Mouse (Mus musculus): ENCODE data around the gene H2-Q7. TPM values are rescaled to one million over a fixed set of nuclear protein-coding genes. Genes with fewer than 3 reads are reported as not detected.

Gene H2-Q7
- total and polyA plus RNA-seq, 2 experiments from 2014 or later = 1.7 to 3.2 TPM

- Histone ChIP-seq H3K4me3 (ENCODE audit: low read depth, low read length) (no peak overlapping the region), H3K9me3 (ENCODE audit: low read length) (no peaks in the 10 kb centered on the region), H3K9ac (no peak overlapping the region), H3K4me1 (ENCODE audit: insufficient read depth) (no peaks in the 10 kb centered on the region), H3K27me3 (ENCODE audit: insufficient read depth, low read length) (no peaks in the 10 kb centered on the region), H3K36me3 (ENCODE audit: insufficient read depth) (no peaks in the 10 kb centered on the region), H3K27ac (ENCODE audit: low read depth, low read length) (no peak overlapping the region), H3K4me2 (ENCODE audit: low read depth) (no peak overlapping the region)
- ATAC-seq = no peak
- 68% methylated on average over 10 of the region's 10 CpGs for WGBS
- TF ChIP-seq CTCF (IDR thresholded peaks at IDR 0.05; ENCODE audit: low read depth) = no peak
- DNase-seq = no peak
Measured at GRCm38 (mm10) chr17:35486726-35487125, 47.8 kb downstream of the H2-Q7 start.

GRCm38 (mm10) chr17:35488041-35488440, 49.1 kb downstream of the H2-Q7 start:
- no peak overlapping the region for H3K4me3 ChIP-seq (ENCODE audit: low read depth, low read length)
- WGBS = 96% methylated on average over 2 of the region's 2 CpGs
- no peaks in the 10 kb centered on the region for H3K36me3 ChIP-seq (ENCODE audit: insufficient read depth)
- no peak overlapping the region for H3K27ac ChIP-seq (ENCODE audit: low read depth, low read length)
- H3K9ac ChIP-seq = no peak overlapping the region
- H3K27me3 ChIP-seq (ENCODE audit: insufficient read depth, low read length) = no peaks in the 10 kb centered on the region
- no peak overlapping the region for H3K4me2 ChIP-seq (ENCODE audit: low read depth)
- H3K9me3 ChIP-seq (ENCODE audit: low read length) = no peaks in the 10 kb centered on the region
- ATAC-seq (no peak), DNase-seq (no peak)
- no peak for TF ChIP-seq CTCF (IDR thresholded peaks at IDR 0.05; ENCODE audit: low read depth)
- no peaks in the 10 kb centered on the region for H3K4me1 ChIP-seq (ENCODE audit: insufficient read depth)

- H3K9ac ChIP-seq = no peak overlapping the region
- no peaks in the 10 kb centered on the region for H3K27me3 ChIP-seq (ENCODE audit: insufficient read depth, low read length)
- no peak overlapping the region for H3K4me3 ChIP-seq (ENCODE audit: low read depth, low read length)
- WGBS = 39% methylated on average over 5 of the region's 5 CpGs
- DNase-seq (no peak), ATAC-seq (no peak)
- no peak overlapping the region for H3K4me2 ChIP-seq (ENCODE audit: low read depth)
- H3K4me1 ChIP-seq (ENCODE audit: insufficient read depth) = no peaks in the 10 kb centered on the region
- no peak for TF ChIP-seq CTCF (IDR thresholded peaks at IDR 0.05; ENCODE audit: low read depth)
- H3K27ac ChIP-seq (ENCODE audit: low read depth, low read length) = no peak overlapping the region
- no peaks in the 10 kb centered on the region for H3K36me3 ChIP-seq (ENCODE audit: insufficient read depth)
- H3K9me3 ChIP-seq (ENCODE audit: low read length) = no peaks in the 10 kb centered on the region
Measured at GRCm38 (mm10) chr17:35490320-35490719, 51.4 kb downstream of the H2-Q7 start.

Other genes starting within 250 kb of the H2-Q7 start
- gene Ltb, start 244.7 kb upstream of the H2-Q7 start, total RNA-seq (2014; rRNA removed) = 0.76 and 1.1 TPM in 2 replicates
- gene Ltb, start 244.7 kb upstream of the H2-Q7 start, polyA plus RNA-seq (2015; fragmentation: Nextera tagmentation; extraction: Ambion mirVana) = 0.64 and 1.1 TPM in 2 replicates
- gene Tnf, start 237.1 kb upstream of the H2-Q7 start, total RNA-seq (2014; rRNA removed) = 0.71 TPM in 1 of 2 replicates, not detected in the other
- 0.09 TPM in 1 of 2 replicates, not detected in the other for gene Tnf, start 237.1 kb upstream of the H2-Q7 start, polyA plus RNA-seq (2015; fragmentation: Nextera tagmentation; extraction: Ambion mirVana)
- gene Lta, start 233.8 kb upstream of the H2-Q7 start, total RNA-seq (2014; rRNA removed) = 0.38 TPM in 1 of 2 replicates, not detected in the other
- gene Lta, start 233.8 kb upstream of the H2-Q7 start, polyA plus RNA-seq (2015; fragmentation: Nextera tagmentation; extraction: Ambion mirVana) = 0.50 and 0.80 TPM in 2 replicates
- not detected in 2 replicates for gene Gm16181, start 218.3 kb upstream of the H2-Q7 start, total RNA-seq (2014; rRNA removed)
- not detected in 2 replicates for gene Gm16181, start 218.3 kb upstream of the H2-Q7 start, polyA plus RNA-seq (2015; fragmentation: Nextera tagmentation; extraction: Ambion mirVana)
- 59.7 and 81.4 TPM in 2 replicates for gene Atp6v1g2, start 205.5 kb upstream of the H2-Q7 start, total RNA-seq (2014; rRNA removed)
- 121 and 146 TPM in 2 replicates for gene Atp6v1g2, start 205.5 kb upstream of the H2-Q7 start, polyA plus RNA-seq (2015; fragmentation: Nextera tagmentation; extraction: Ambion mirVana)
- gene Nfkbil1, start 203.4 kb upstream of the H2-Q7 start, total RNA-seq (2014; rRNA removed) = 17.1 and 24.5 TPM in 2 replicates
- gene Nfkbil1, start 203.4 kb upstream of the H2-Q7 start, polyA plus RNA-seq (2015; fragmentation: Nextera tagmentation; extraction: Ambion mirVana) = 12.3 and 12.4 TPM in 2 replicates
- gene Ddx39b, start 197.4 kb upstream of the H2-Q7 start, total RNA-seq (2014; rRNA removed) = 305 and 336 TPM in 2 replicates
- 357 and 382 TPM in 2 replicates for gene Ddx39b, start 197.4 kb upstream of the H2-Q7 start, polyA plus RNA-seq (2015; fragmentation: Nextera tagmentation; extraction: Ambion mirVana)
- 54.9 and 63.3 TPM in 2 replicates for gene H2-D1, start 176.4 kb upstream of the H2-Q7 start, total RNA-seq (2014; rRNA removed)
- gene H2-D1, start 176.4 kb upstream of the H2-Q7 start, polyA plus RNA-seq (2015; fragmentation: Nextera tagmentation; extraction: Ambion mirVana) = 74.5 and 95.9 TPM in 2 replicates
- 0.46 and 1.00 TPM in 2 replicates for gene H2-Q1, start 118.8 kb upstream of the H2-Q7 start, total RNA-seq (2014; rRNA removed)
- 0.45 and 0.74 TPM in 2 replicates for gene H2-Q1, start 118.8 kb upstream of the H2-Q7 start, polyA plus RNA-seq (2015; fragmentation: Nextera tagmentation; extraction: Ambion mirVana)
- 5.5 and 16.2 TPM in 2 replicates for gene H2-Q2, start 96.9 kb upstream of the H2-Q7 start, total RNA-seq (2014; rRNA removed)
- gene H2-Q2, start 96.9 kb upstream of the H2-Q7 start, polyA plus RNA-seq (2015; fragmentation: Nextera tagmentation; extraction: Ambion mirVana) = 4.5 and 8.0 TPM in 2 replicates
- 3.2 and 5.1 TPM in 2 replicates for gene H2-Q4, start 59.5 kb upstream of the H2-Q7 start, total RNA-seq (2014; rRNA removed)
- gene H2-Q4, start 59.5 kb upstream of the H2-Q7 start, polyA plus RNA-seq (2015; fragmentation: Nextera tagmentation; extraction: Ambion mirVana) = 0.84 and 1.3 TPM in 2 replicates
- gene H2-Q6, start 14.3 kb upstream of the H2-Q7 start, total RNA-seq (2014; rRNA removed) = 0.15 and 0.43 TPM in 2 replicates
- 0.47 and 0.80 TPM in 2 replicates for gene H2-Q6, start 14.3 kb upstream of the H2-Q7 start, polyA plus RNA-seq (2015; fragmentation: Nextera tagmentation; extraction: Ambion mirVana)
- 0.46 and 1.2 TPM in 2 replicates for gene H2-Q10, start 30.9 kb downstream of the H2-Q7 start, total RNA-seq (2014; rRNA removed)
- gene H2-Q10, start 30.9 kb downstream of the H2-Q7 start, polyA plus RNA-seq (2015; fragmentation: Nextera tagmentation; extraction: Ambion mirVana) = 0.29 and 0.40 TPM in 2 replicates
- not detected in 2 replicates for gene Pou5f1, start 66.9 kb downstream of the H2-Q7 start, total RNA-seq (2014; rRNA removed)
- not detected in 2 replicates for gene Pou5f1, start 66.9 kb downstream of the H2-Q7 start, polyA plus RNA-seq (2015; fragmentation: Nextera tagmentation; extraction: Ambion mirVana)
- 10.7 and 20.8 TPM in 2 replicates for gene Tcf19, start 77.7 kb downstream of the H2-Q7 start, total RNA-seq (2014; rRNA removed)
- gene Tcf19, start 77.7 kb downstream of the H2-Q7 start, polyA plus RNA-seq (2015; fragmentation: Nextera tagmentation; extraction: Ambion mirVana) = 10.8 and 11.8 TPM in 2 replicates
- 5.6 and 9.6 TPM in 2 replicates for gene Cchcr1, start 77.9 kb downstream of the H2-Q7 start, total RNA-seq (2014; rRNA removed)
- 2.5 and 3.2 TPM in 2 replicates for gene Cchcr1, start 77.9 kb downstream of the H2-Q7 start, polyA plus RNA-seq (2015; fragmentation: Nextera tagmentation; extraction: Ambion mirVana)
- 0.54 and 0.76 TPM in 2 replicates for gene Psors1c2, start 94.0 kb downstream of the H2-Q7 start, total RNA-seq (2014; rRNA removed)
- 0.29 and 0.31 TPM in 2 replicates for gene Psors1c2, start 94.0 kb downstream of the H2-Q7 start, polyA plus RNA-seq (2015; fragmentation: Nextera tagmentation; extraction: Ambion mirVana)
- 0.43 TPM in 1 of 2 replicates, not detected in the other for gene Cdsn, start 113.0 kb downstream of the H2-Q7 start, total RNA-seq (2014; rRNA removed)
- 0.18 and 0.20 TPM in 2 replicates for gene Cdsn, start 113.0 kb downstream of the H2-Q7 start, polyA plus RNA-seq (2015; fragmentation: Nextera tagmentation; extraction: Ambion mirVana)
- not detected in 2 replicates for gene 2300002M23Rik, start 128.3 kb downstream of the H2-Q7 start, total RNA-seq (2014; rRNA removed)
- gene 2300002M23Rik, start 128.3 kb downstream of the H2-Q7 start, polyA plus RNA-seq (2015; fragmentation: Nextera tagmentation; extraction: Ambion mirVana) = not detected in 2 replicates
- not detected in 2 replicates for gene Sfta2, start 162.4 kb downstream of the H2-Q7 start, total RNA-seq (2014; rRNA removed)
- gene Sfta2, start 162.4 kb downstream of the H2-Q7 start, polyA plus RNA-seq (2015; fragmentation: Nextera tagmentation; extraction: Ambion mirVana) = not detected in 2 replicates
- not detected in 2 replicates for gene Gm9573, start 187.5 kb downstream of the H2-Q7 start, total RNA-seq (2014; rRNA removed)
- gene Gm9573, start 187.5 kb downstream of the H2-Q7 start, polyA plus RNA-seq (2015; fragmentation: Nextera tagmentation; extraction: Ambion mirVana) = not detected in 2 replicates
- gene Mucl3, start 204.5 kb downstream of the H2-Q7 start, total RNA-seq (2014; rRNA removed) = 0.15 TPM in 1 of 2 replicates, not detected in the other
- gene Mucl3, start 204.5 kb downstream of the H2-Q7 start, polyA plus RNA-seq (2015; fragmentation: Nextera tagmentation; extraction: Ambion mirVana) = not detected in 2 replicates
- 29.5 and 42.0 TPM in 2 replicates for gene Vars2, start 228.4 kb downstream of the H2-Q7 start, total RNA-seq (2014; rRNA removed)
- gene Vars2, start 228.4 kb downstream of the H2-Q7 start, polyA plus RNA-seq (2015; fragmentation: Nextera tagmentation; extraction: Ambion mirVana) = 8.5 and 10.4 TPM in 2 replicates
- 21.2 and 30.9 TPM in 2 replicates for gene Gtf2h4, start 234.6 kb downstream of the H2-Q7 start, total RNA-seq (2014; rRNA removed)
- gene Gtf2h4, start 234.6 kb downstream of the H2-Q7 start, polyA plus RNA-seq (2015; fragmentation: Nextera tagmentation; extraction: Ambion mirVana) = 20.9 and 22.1 TPM in 2 replicates

Data from forebrain, postnatal 0 days (tissue).